Mouse (Mus musculus) olfactory bulb, adult 2 months (tissue): ENCODE data around the gene Psd.

ENCODE experiments used
- CTCF ChIP-seq: fragments of 200-500 bp; IDR thresholded peaks from 2 replicates; pipeline ENCODE4 v1.5.1; 2012; ENCODE audit warnings: low read depth, mild to moderate bottlenecking, low read length, moderate library complexity; ENCODE audit not compliant: insufficient read depth
- POLR2A ChIP-seq: fragments of 200-500 bp; IDR thresholded peaks from 2 replicates; pipeline ENCODE4 v1.6.1; 2012; ENCODE audit warnings: mild to moderate bottlenecking, low read depth, low read length, moderate library complexity; ENCODE audit not compliant: insufficient read depth

DNA sequence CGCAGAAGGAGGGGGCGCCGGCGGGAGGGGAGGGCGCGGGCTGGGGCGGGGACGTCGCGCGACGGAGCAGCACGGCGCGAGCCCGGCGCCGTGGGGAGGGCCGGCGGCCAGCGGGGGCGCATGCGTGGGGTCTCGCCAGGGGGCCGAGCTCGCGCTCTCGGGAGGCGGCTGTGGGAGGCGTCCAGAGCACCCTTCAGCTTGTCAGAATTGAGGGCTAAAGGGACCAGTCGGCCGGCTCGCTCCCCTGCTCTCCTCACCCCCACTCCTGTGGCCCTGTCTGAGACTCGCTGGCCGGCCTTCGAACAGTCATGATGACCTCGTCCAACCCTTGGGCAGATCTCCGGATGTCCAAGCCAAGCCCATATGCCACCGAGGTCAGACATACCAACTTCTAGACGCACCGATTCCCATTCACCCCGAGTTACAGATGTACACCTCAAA, 8.9 kb downstream of the Psd start:
- TF ChIP-seq POLR2A (peak; percentile 27; the same call in 1 of the 2 replicates), CTCF (no peak)
